Mouse (Mus musculus) neural tube, embryonic 11.5 days (tissue): ENCODE measurements at regions not wholly inside any gene's neighbourhood (a gene's known extent, or its start where the extent isn't known, plus 50 kb on each side); places are given as distances from the start of the nearest gene placed in this dataset.

Source experiments
- ATAC-seq: fragments of 200-750 bp; cut with Nextera tagmentation; 2 replicates; pipeline ENCODE4 v1.8.0; 2017; ENCODE audit warnings: moderate number of reproducible peaks, mild to moderate bottlenecking, moderate TSS enrichment, moderate library complexity; ENCODE audit not compliant: insufficient read depth, low FRiP score, low TSS enrichment
- DNase-seq: peaks from one replicate; pipeline ENCODE4 v3.0.0-alpha.2; 2015; ENCODE audit warnings: low spot score
- H3K27ac ChIP-seq: fragments of 300-500 bp; sonication (generic); 2 replicates; pipeline ENCODE4 v1.5.1; 2014; ENCODE audit warnings: low read depth, mild to moderate bottlenecking, low read length
- H3K27me3 ChIP-seq: fragments of 300-500 bp; sonication (generic); 2 replicates; pipeline ENCODE4 v1.6.1; 2014; ENCODE audit warnings: mild to moderate bottlenecking, low read length, mixed read lengths; ENCODE audit not compliant: control insufficient read depth, insufficient read depth
- H3K36me3 ChIP-seq: fragments of 300-500 bp; sonication (generic); 2 replicates; pipeline ENCODE4 v1.6.1; 2014; ENCODE audit warnings: mild to moderate bottlenecking, low read length, moderate library complexity, mixed read lengths; ENCODE audit not compliant: control insufficient read depth, insufficient read depth
- H3K4me1 ChIP-seq: fragments of 300-500 bp; sonication (generic); 2 replicates; pipeline ENCODE4 v1.6.1; 2014; ENCODE audit warnings: low read length, mixed read lengths; ENCODE audit not compliant: control insufficient read depth, insufficient read depth
- H3K4me2 ChIP-seq: fragments of 300-500 bp; sonication (generic); 2 replicates; pipeline ENCODE4 v1.6.1; 2014; ENCODE audit warnings: low read depth, mild to moderate bottlenecking, moderate library complexity
- H3K4me3 ChIP-seq: fragments of 300-500 bp; sonication (generic); 2 replicates; pipeline ENCODE4 v1.5.1; 2014; ENCODE audit warnings: low read depth, low read length
- H3K9ac ChIP-seq: fragments of 300-500 bp; sonication (generic); 2 replicates; pipeline ENCODE4 v1.6.1; 2014; ENCODE audit warnings: mild to moderate bottlenecking, low read length
- H3K9me3 ChIP-seq: fragments of 300-500 bp; sonication (generic); 2 replicates; pipeline ENCODE4 v1.6.1; 2016; ENCODE audit warnings: low read length; ENCODE audit not compliant: control insufficient read depth
- WGBS: fragments of 180-500 bp; shearing (Covaris S2); extraction: QIAGEN DNeasy Blood & Tissue Kit; methylation state at CpG from one replicate; pipeline ENCODE4 v1.1.7; 2014; 5-methylcytosine and 5-hydroxymethylcytosine counted together

GRCm38 (mm10) chr14:100792094-100792493, 408.0 kb downstream of the Prr30 start:
- DNase-seq: no peak
- H3K4me2 ChIP-seq: no peak overlapping the region
- WGBS: 83% methylated on average over 4 of the region's 4 CpGs
- H3K27me3 ChIP-seq: no peaks in the 10 kb centered on the region
- no peak overlapping the region for H3K9ac ChIP-seq
- no peak for ATAC-seq
- H3K27ac ChIP-seq: no peak overlapping the region
- H3K4me3 ChIP-seq: no peak overlapping the region
- no peaks in the 10 kb centered on the region for H3K9me3 ChIP-seq
- H3K4me1 ChIP-seq: no peaks in the 10 kb centered on the region
- no peaks in the 10 kb centered on the region for H3K36me3 ChIP-seq

- WGBS: 82% methylated on average over 3 of the region's 3 CpGs
- no peak for DNase-seq
- Histone ChIP-seq H3K27ac (no peak overlapping the region), H3K36me3 (no peaks in the 10 kb centered on the region), H3K9ac (no peak overlapping the region), H3K4me3 (no peak overlapping the region), H3K4me2 (no peak overlapping the region), H3K9me3 (no peaks in the 10 kb centered on the region), H3K4me1 (no peaks in the 10 kb centered on the region), H3K27me3 (no peaks in the 10 kb centered on the region)
- ATAC-seq: no peak
Observed at GRCm38 (mm10) chr14:100781882-100782281, 418.2 kb downstream of the Prr30 start.

GRCm38 (mm10) chr14:100753951-100754350, 446.2 kb downstream of the Prr30 start:
- no peaks in the 10 kb centered on the region for H3K27me3 ChIP-seq
- peaks cover 4% of the 10 kb centered on the region; the same call in 1 of the 2 replicates for H3K4me1 ChIP-seq
- H3K4me3 ChIP-seq: no peak overlapping the region
- no peak overlapping the region for H3K27ac ChIP-seq
- no peaks in the 10 kb centered on the region for H3K9me3 ChIP-seq
- DNase-seq: peak; percentile 54
- 34% methylated on average over 2 of the region's 2 CpGs for WGBS
- no peak overlapping the region for H3K4me2 ChIP-seq
- no peak overlapping the region for H3K9ac ChIP-seq
- ATAC-seq: no peak
- H3K36me3 ChIP-seq: no peaks in the 10 kb centered on the region

- WGBS: 90% methylated on average over 10 of the region's 10 CpGs
- no peak overlapping the region for H3K9ac ChIP-seq
- peaks cover 4% of the 10 kb centered on the region; the same call in 1 of the 2 replicates for H3K4me1 ChIP-seq
- no peak for ATAC-seq
- no peaks in the 10 kb centered on the region for H3K36me3 ChIP-seq
- H3K4me3 ChIP-seq: no peak overlapping the region
- no peak for DNase-seq
- no peak overlapping the region for H3K27ac ChIP-seq
- no peaks in the 10 kb centered on the region for H3K9me3 ChIP-seq
- no peaks in the 10 kb centered on the region for H3K27me3 ChIP-seq
- H3K4me2 ChIP-seq: no peak overlapping the region
Observed at GRCm38 (mm10) chr14:100752746-100753145, 447.4 kb downstream of the Prr30 start.

GRCm38 (mm10) chr14:100749737-100750541, 450.2 kb downstream of the Prr30 start:
- no peaks in the 10 kb centered on the region for H3K27me3 ChIP-seq
- H3K36me3 ChIP-seq: no peaks in the 10 kb centered on the region
- ATAC-seq (peak; percentile 90), DNase-seq (peak; percentile 69)
- H3K9ac ChIP-seq: peak overlapping the region; percentile 57
- peaks cover 4% of the 10 kb centered on the region; the same call in 1 of the 2 replicates for H3K4me1 ChIP-seq
- H3K4me2 ChIP-seq: peak overlapping the region; percentile 52
- H3K27ac ChIP-seq: peak overlapping the region; percentile 74
- H3K9me3 ChIP-seq: no peaks in the 10 kb centered on the region
- peak overlapping the region; percentile 27 for H3K4me3 ChIP-seq
- WGBS: 12% methylated on average over 19 of the region's 19 CpGs

- Histone ChIP-seq H3K4me3 (no peak overlapping the region), H3K9ac (no peak overlapping the region), H3K36me3 (no peaks in the 10 kb centered on the region), H3K9me3 (no peaks in the 10 kb centered on the region), H3K27ac (no peak overlapping the region), H3K27me3 (no peaks in the 10 kb centered on the region), H3K4me1 (no peaks in the 10 kb centered on the region), H3K4me2 (no peak overlapping the region)
- ATAC-seq (no peak), DNase-seq (no peak)
- 56% methylated on average over 4 of the region's 4 CpGs for WGBS
Observed at GRCm38 (mm10) chr14:100735276-100735675, 450.8 kb upstream of the Klf12 start.

GRCm38 (mm10) chr14:100728433-100728832, 444.0 kb upstream of the Klf12 start:
- no peaks in the 10 kb centered on the region for H3K4me1 ChIP-seq
- H3K36me3 ChIP-seq: no peaks in the 10 kb centered on the region
- no peak for DNase-seq
- no peak overlapping the region for H3K9ac ChIP-seq
- no peak for ATAC-seq
- H3K27me3 ChIP-seq: no peaks in the 10 kb centered on the region
- H3K4me2 ChIP-seq: no peak overlapping the region
- WGBS: 85% methylated on average over 4 of the region's 4 CpGs
- no peaks in the 10 kb centered on the region for H3K9me3 ChIP-seq
- no peak overlapping the region for H3K27ac ChIP-seq
- no peak overlapping the region for H3K4me3 ChIP-seq

GRCm38 (mm10) chr14:100727701-100728100, 443.2 kb upstream of the Klf12 start:
- H3K4me2 ChIP-seq: no peak overlapping the region
- no peaks in the 10 kb centered on the region for H3K9me3 ChIP-seq
- no peak overlapping the region for H3K27ac ChIP-seq
- DNase-seq: no peak
- no peak overlapping the region for H3K4me3 ChIP-seq
- no peaks in the 10 kb centered on the region for H3K27me3 ChIP-seq
- no peaks in the 10 kb centered on the region for H3K4me1 ChIP-seq
- H3K36me3 ChIP-seq: no peaks in the 10 kb centered on the region
- no peak overlapping the region for H3K9ac ChIP-seq
- WGBS: 87% methylated on average over 2 of the region's 2 CpGs
- no peak for ATAC-seq

- H3K9ac ChIP-seq: no peak overlapping the region
- no peak overlapping the region for H3K4me2 ChIP-seq
- H3K9me3 ChIP-seq: no peaks in the 10 kb centered on the region
- DNase-seq (no peak), ATAC-seq (no peak)
- 89% methylated on average over 8 of the region's 8 CpGs for WGBS
- no peaks in the 10 kb centered on the region for H3K36me3 ChIP-seq
- H3K27ac ChIP-seq: no peak overlapping the region
- H3K4me3 ChIP-seq: no peak overlapping the region
- no peaks in the 10 kb centered on the region for H3K27me3 ChIP-seq
- H3K4me1 ChIP-seq: no peaks in the 10 kb centered on the region
Observed at GRCm38 (mm10) chr14:100724962-100725361, 440.5 kb upstream of the Klf12 start.
